Mouse (Mus musculus) bone marrow macrophage, adult 2 months (primary cell): ENCODE measurements around the gene Nuf2.

Source experiments
- CTCF ChIP-seq: IDR thresholded peaks from 2 replicates; pipeline ENCODE4 v1.5.1; 2012; ENCODE audit warnings: low read depth, mild to moderate bottlenecking, low read length, moderate library complexity
- POLR2A ChIP-seq: IDR thresholded peaks from 2 replicates; pipeline ENCODE4 v1.6.1; 2012; ENCODE audit warnings: mild to moderate bottlenecking, low read depth, low read length, borderline replicate concordance

DNA sequence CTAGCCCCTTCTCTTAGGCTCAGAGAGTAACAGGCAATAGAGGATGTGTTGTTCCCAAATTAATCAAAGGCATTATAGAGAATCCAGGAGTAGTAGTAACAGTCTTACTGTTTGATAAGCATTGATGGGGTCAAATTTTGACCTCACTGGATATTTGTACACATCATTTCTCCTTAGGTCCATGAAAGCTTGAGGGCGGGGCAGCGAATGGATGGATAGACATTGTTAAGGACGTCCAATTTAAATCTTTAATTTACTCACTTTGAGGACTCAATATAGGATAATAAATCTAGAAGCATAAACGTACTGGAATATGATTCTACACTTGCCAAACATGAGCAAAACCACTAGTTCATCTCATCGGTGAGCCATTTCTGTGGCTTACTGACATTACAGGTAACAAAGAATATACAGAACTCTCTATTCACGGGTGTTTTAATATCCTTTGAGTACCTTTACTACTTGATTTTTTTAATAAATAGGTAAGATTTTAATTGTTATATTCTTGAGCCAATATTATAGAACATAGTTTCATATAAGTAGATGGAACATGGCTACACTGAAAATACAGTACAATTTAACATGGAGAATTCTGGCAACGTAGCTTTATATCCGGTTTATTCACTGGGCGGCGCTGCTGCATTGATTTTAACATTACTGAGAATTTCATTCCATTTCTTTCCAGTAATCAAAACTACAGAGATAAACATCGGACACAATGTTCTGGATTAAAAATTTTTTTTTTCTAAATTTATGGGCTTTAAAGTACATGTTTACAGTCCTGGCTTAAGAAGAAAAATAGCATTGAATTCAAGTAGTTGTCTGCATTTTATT is 655 bp upstream of the Nuf2 start:
- no peak for TF ChIP-seq CTCF
- TF ChIP-seq POLR2A: no peak
